Comparison of ENCODE assay signal across 12 mouse cellular contexts in the genomic region with DNA sequence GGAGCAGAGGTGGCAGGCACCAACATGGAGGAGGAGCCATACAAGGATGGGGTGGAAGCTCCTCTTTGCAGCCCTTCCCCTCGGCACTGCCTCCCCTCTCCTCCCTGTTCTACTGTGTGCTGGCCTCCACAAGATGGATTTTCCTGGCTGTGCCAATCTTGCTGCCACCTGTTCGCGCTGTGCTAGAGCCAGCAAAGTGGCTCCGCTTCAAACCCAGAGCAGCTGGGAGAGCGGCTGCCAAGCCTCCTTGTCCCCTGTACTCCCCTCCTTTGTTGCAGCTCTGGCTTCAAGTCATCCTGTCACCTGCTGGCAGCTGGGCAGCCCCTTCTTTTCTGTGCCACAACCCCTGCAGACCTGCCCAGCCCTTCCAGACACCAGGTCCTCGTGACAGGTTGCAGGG. TPM values are rescaled to one million over a fixed set of nuclear protein-coding genes. Genes with fewer than 3 reads are reported as not detected.
A peak's percentile ranks its signal among the peaks of the same experiment; 100 is the strongest.
DNase-seq lines count a peak whose midpoint lies in the region; ATAC-seq and TF ChIP-seq lines count a peak whose summit lies in the region.
"Had no signal": no experiment of that assay in that cellular context is flagged by ENCODE, and none has a peak within 500 bp of the region (broad histone marks: within the 10 kb centered on the region; RNA-seq: fewer than 3 reads in every experiment).

No protein-coding gene starts in this region.

- no peak overlapping the region for H3K4me3 ChIP-seq in lung, adult 2 months (replicated peaks; ENCODE audit: extremely low read depth, low read depth, low read length)
- H3K4me3 ChIP-seq: liver, embryonic 15.5 days had no signal

- DNase-seq in frontal cortex, postnatal 25 days (ENCODE audit: low spot score in 2 of 2), result no peak
- peak; percentile 90 for DNase-seq in brain, adult 2 months (ENCODE audit: low read depth, low spot score)
- DNase-seq in cerebellum, postnatal 14 days, result peak; percentile 76 to 84
- DNase-seq in layer of hippocampus, postnatal 25 days (ENCODE audit: extremely low spot score in 1 of 2, low spot score in 1 of 2), result peak; percentile 49 to 63
- DNase-seq in lung, postnatal 4 days, result no peak
- DNase-seq in lung, adult 2 months, result no peak
- no peak for DNase-seq in yolk sac, embryonic 10.5 days (ENCODE audit: low spot score)
- DNase-seq: adrenal gland, postnatal 25 days had no signal

- WGBS in lung, adult 2 months, result 80% methylated on average over 6 of the region's 6 CpGs

- no peak for TF ChIP-seq POLR2A in lung, adult 2 months (IDR thresholded peaks at IDR 0.05; ENCODE audit: borderline replicate concordance, extremely low read depth, low read depth, low read length)

- ATAC-seq in frontal cortex, adult (ENCODE audit: low TSS enrichment), result peak; percentile 34; the same call in 1 of the 2 replicates
- ATAC-seq: Patski had no signal

- no peaks in the 10 kb centered on the region for H3K4me1 ChIP-seq in lung, adult 2 months (ENCODE audit: control insufficient read depth, insufficient read depth, low read length)
- H3K4me1 ChIP-seq: liver, embryonic 15.5 days; megakaryocyte, embryonic 14.5 days had no signal

- no peak for TF ChIP-seq CTCF in lung, adult 2 months (IDR thresholded peaks at IDR 0.05; ENCODE audit: insufficient read depth, low read length)

RNA-seq across cellular contexts. Expression of a gene that starts 13.0 kb away (rescaled TPM):
- total RNA-seq in layer of hippocampus, postnatal 25 days (2021), result 100 to 1,000 TPM; 140 to 143 TPM
- 2.9 and 3.7 TPM in 2 replicates for polyA plus RNA-seq in lung, adult 2 months (2012; rRNA removed)
- polyA plus RNA-seq: Patski had no signal

Comparison
In these comparisons a context has a peak if more than half of its experiments do, and no peak if none do; other contexts are left out.
1. DNase-seq: peak in brain, adult 2 months (single experiment), cerebellum, postnatal 14 days (2 of 2) and layer of hippocampus, postnatal 25 days (2 of 2); none in frontal cortex, postnatal 25 days (0 of 2), lung, postnatal 4 days (0 of 2), lung, adult 2 months (single experiment) and yolk sac, embryonic 10.5 days (single experiment).